Mouse (Mus musculus) kidney, embryonic 15.5 days (tissue): ENCODE results near the gene Acot8. TPM values are rescaled to one million over a fixed set of nuclear protein-coding genes. Genes with fewer than 3 reads are reported as not detected.

ENCODE experiments used
- ATAC-seq: fragments of 200-750 bp; cut with Nextera tagmentation; replicated peaks from 2 replicates; pipeline ENCODE4 v1.8.0; 2017; ENCODE audit warnings: moderate TSS enrichment; ENCODE audit not compliant: low FRiP score
- H3K27ac ChIP-seq: fragments of 300-500 bp; sonication (generic); 2 replicates; pipeline ENCODE4 v1.5.1; 2015; ENCODE audit warnings: mild to moderate bottlenecking, inconsistent platforms
- H3K27me3 ChIP-seq: fragments of 300-500 bp; sonication (generic); 2 replicates; pipeline ENCODE4 v1.6.1; 2015; ENCODE audit warnings: inconsistent platforms
- H3K36me3 ChIP-seq: fragments of 300-500 bp; sonication (generic); 2 replicates; pipeline ENCODE4 v1.6.1; 2015; ENCODE audit warnings: inconsistent platforms
- H3K4me1 ChIP-seq: fragments of 300-500 bp; sonication (generic); 2 replicates; pipeline ENCODE4 v1.6.1; 2015; ENCODE audit warnings: inconsistent platforms
- H3K4me2 ChIP-seq: fragments of 300-500 bp; sonication (generic); 2 replicates; pipeline ENCODE4 v1.6.1; 2015; ENCODE audit warnings: moderate library complexity, mild to moderate bottlenecking, inconsistent platforms
- H3K4me3 ChIP-seq: fragments of 300-500 bp; sonication (generic); replicated peaks from 2 replicates; pipeline ENCODE4 v1.5.1; 2015; ENCODE audit warnings: mild to moderate bottlenecking, inconsistent platforms
- H3K9ac ChIP-seq: fragments of 300-500 bp; sonication (generic); 2 replicates; pipeline ENCODE4 v1.6.1; 2015; ENCODE audit warnings: mild to moderate bottlenecking, inconsistent platforms
- H3K9me3 ChIP-seq: fragments of 300-500 bp; sonication (generic); replicated peaks from 2 replicates; pipeline ENCODE4 v1.6.1; 2016; ENCODE audit warnings: inconsistent platforms
- WGBS: fragments of 180-500 bp; shearing (Covaris S2); methylation state at CpG from one replicate; pipeline ENCODE4 v1.1.7; 2015; ENCODE audit warnings: mixed read lengths; 5-methylcytosine and 5-hydroxymethylcytosine counted together
- polyA plus RNA-seq: library from polyadenylated mRNA; unstranded; fragments of >200 nt; fragmentation: Nextera tagmentation; extraction: Ambion mirVana; gene quantifications from 2 replicates; pipeline ENCODE4 v1.2.1, GENCODE M21; 2015

Gene Acot8
- polyA plus RNA-seq, result 20.8 and 21.2 TPM in 2 replicates

DNA sequence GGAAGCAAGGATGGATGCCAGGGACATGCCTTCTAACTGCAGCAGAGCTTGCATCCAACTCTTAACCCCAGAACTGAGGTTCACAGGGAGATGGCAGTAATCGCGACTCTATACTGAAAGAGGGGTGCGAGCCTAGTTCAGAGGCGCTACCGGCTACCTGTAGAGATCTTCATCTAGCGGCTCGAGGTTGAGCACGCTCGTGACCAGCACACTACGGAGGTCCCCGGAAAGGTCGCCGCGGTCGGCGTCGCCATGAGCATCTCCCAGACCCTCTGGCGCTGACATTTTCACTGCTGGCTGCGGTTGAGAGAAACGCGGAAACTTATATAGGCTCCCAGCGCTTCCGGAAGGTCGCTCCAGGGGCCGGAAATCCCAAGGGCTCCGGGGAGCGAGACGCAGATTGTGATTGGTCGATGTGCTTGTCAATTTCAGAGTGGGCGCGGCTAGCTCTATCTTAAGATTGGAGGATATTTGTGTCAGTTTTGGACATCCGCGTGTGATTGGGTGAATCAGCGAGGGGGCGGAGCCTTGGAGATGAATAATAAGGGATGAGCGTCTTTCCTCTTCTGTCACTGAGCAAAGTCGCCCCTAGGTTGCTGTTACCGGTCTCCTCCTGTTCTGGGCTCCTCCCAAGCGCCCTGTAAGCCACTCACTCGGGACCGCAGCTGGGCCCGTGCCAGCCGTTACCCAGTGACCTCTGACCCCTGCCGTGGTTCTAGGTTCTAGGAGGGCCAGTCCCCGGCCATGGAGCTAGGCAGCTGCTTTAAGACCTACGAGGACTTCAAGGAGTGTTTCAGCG is at the start of gene Acot8, which contains the start of gene Zswim3:
Gene Acot8, minus strand, starts transcription at position 350 of the 799 bp plus-strand sequence.
Gene Zswim3, plus strand, starts transcription at position 566 of the 799 bp plus-strand sequence.
- under 1% methylated on average over 47 of the region's 47 CpGs for WGBS
- peak within 1 kb of the TSS; percentile 79 for H3K9ac ChIP-seq
- ATAC-seq, result peak; percentile 96
- H3K4me2 ChIP-seq, result peak within 1 kb of the TSS; percentile 89
- H3K27me3 ChIP-seq, result no peaks in the 10 kb centered on the region
- H3K4me1 ChIP-seq, result peaks cover 32% of the 10 kb centered on the region
- H3K27ac ChIP-seq, result peak within 1 kb of the TSS; percentile 91
- peaks cover 37% of the 10 kb centered on the region for H3K36me3 ChIP-seq
- H3K4me3 ChIP-seq, result peak within 1 kb of the TSS; percentile 93
- H3K9me3 ChIP-seq, result no peaks in the 10 kb centered on the region

GRCm38 (mm10) chr2:164850061-164850460 is 45.4 kb upstream of the Acot8 start:
- WGBS, result 45% methylated on average over 8 of the region's 8 CpGs
- no peak overlapping the region for H3K4me2 ChIP-seq
- H3K36me3 ChIP-seq, result 0 out of 2 replicates have a peak, but pooled peaks cover 3% of the 10 kb centered on the region
- no peak for ATAC-seq
- no peak overlapping the region for H3K9ac ChIP-seq
- H3K9me3 ChIP-seq, result no peaks in the 10 kb centered on the region
- no peak overlapping the region for H3K27ac ChIP-seq
- H3K4me3 ChIP-seq, result no peak overlapping the region
- H3K4me1 ChIP-seq, result peaks cover 4% of the 10 kb centered on the region; the same call in 1 of the 2 replicates
- peaks cover 10% of the 10 kb centered on the region; the same call in 1 of the 2 replicates for H3K27me3 ChIP-seq

- no peak overlapping the region for H3K4me3 ChIP-seq
- no peak overlapping the region for H3K9ac ChIP-seq
- WGBS, result 53% methylated on average over 3 of the region's 3 CpGs
- H3K9me3 ChIP-seq, result no peaks in the 10 kb centered on the region
- peaks cover 4% of the 10 kb centered on the region; the same call in 1 of the 2 replicates for H3K36me3 ChIP-seq
- no peak for ATAC-seq
- no peak overlapping the region for H3K27ac ChIP-seq
- no peaks in the 10 kb centered on the region for H3K4me1 ChIP-seq
- no peaks in the 10 kb centered on the region for H3K27me3 ChIP-seq
- no peak overlapping the region for H3K4me2 ChIP-seq
Observed at GRCm38 (mm10) chr2:164845782-164846181, 41.1 kb upstream of the Acot8 start.

- Histone ChIP-seq H3K9me3 (no peaks in the 10 kb centered on the region), H3K9ac (no peak overlapping the region), H3K4me2 (peak overlapping the region; percentile 90), H3K36me3 (peaks cover 47% of the 10 kb centered on the region), H3K4me3 (peak overlapping the region; percentile 71), H3K4me1 (peaks cover 25% of the 10 kb centered on the region), H3K27ac (no peak overlapping the region), H3K27me3 (no peaks in the 10 kb centered on the region)
- WGBS, result 89% methylated on average over 4 of the region's 4 CpGs
- no peak for ATAC-seq
Observed at GRCm38 (mm10) chr2:164835164-164835563, 30.5 kb upstream of the Acot8 start.

- Histone ChIP-seq H3K4me2 (peak overlapping the region; percentile 90), H3K4me3 (peak overlapping the region; percentile 71), H3K36me3 (peaks cover 41% of the 10 kb centered on the region), H3K9ac (peak overlapping the region; percentile 70), H3K4me1 (peaks cover 25% of the 10 kb centered on the region), H3K27me3 (no peaks in the 10 kb centered on the region), H3K27ac (no peak overlapping the region), H3K9me3 (no peaks in the 10 kb centered on the region)
- WGBS, result 35% methylated on average over 8 of the region's 8 CpGs
- ATAC-seq, result no peak
Observed at GRCm38 (mm10) chr2:164834531-164834930, 29.8 kb upstream of the Acot8 start.

GRCm38 (mm10) chr2:164833314-164833959 is 28.8 kb upstream of the Acot8 start, which contains the start of gene Neurl2:
Neurl2 (minus strand) TSS chr2:164833456.
- peak; percentile 75 for ATAC-seq
- peaks cover 39% of the 10 kb centered on the region for H3K36me3 ChIP-seq
- no peaks in the 10 kb centered on the region for H3K9me3 ChIP-seq
- peak within 1 kb of the TSS; percentile 84 for H3K27ac ChIP-seq
- peak within 1 kb of the TSS; percentile 90 for H3K4me2 ChIP-seq
- peak within 1 kb of the TSS; percentile 71 for H3K4me3 ChIP-seq
- WGBS, result under 1% methylated on average over 31 of the region's 31 CpGs
- H3K9ac ChIP-seq, result peak within 1 kb of the TSS; percentile 70
- no peaks in the 10 kb centered on the region for H3K27me3 ChIP-seq
- peaks cover 25% of the 10 kb centered on the region for H3K4me1 ChIP-seq

- Histone ChIP-seq H3K4me1 (peaks cover 25% of the 10 kb centered on the region), H3K4me2 (peak within 1 kb of the TSS; percentile 90), H3K9ac (peak within 1 kb of the TSS; percentile 70), H3K9me3 (no peaks in the 10 kb centered on the region), H3K27ac (peak within 1 kb of the TSS; percentile 84), H3K27me3 (no peaks in the 10 kb centered on the region), H3K36me3 (peaks cover 39% of the 10 kb centered on the region), H3K4me3 (peak within 1 kb of the TSS; percentile 71)
- peak; percentile 79 for ATAC-seq
- 1% methylated on average over 35 of the region's 35 CpGs for WGBS
Observed at GRCm38 (mm10) chr2:164832748-164833301, 28.1 kb upstream of the Acot8 start, which contains the start of gene Ctsa. Ctsa (plus strand) TSS chr2:164832873.

DNA sequence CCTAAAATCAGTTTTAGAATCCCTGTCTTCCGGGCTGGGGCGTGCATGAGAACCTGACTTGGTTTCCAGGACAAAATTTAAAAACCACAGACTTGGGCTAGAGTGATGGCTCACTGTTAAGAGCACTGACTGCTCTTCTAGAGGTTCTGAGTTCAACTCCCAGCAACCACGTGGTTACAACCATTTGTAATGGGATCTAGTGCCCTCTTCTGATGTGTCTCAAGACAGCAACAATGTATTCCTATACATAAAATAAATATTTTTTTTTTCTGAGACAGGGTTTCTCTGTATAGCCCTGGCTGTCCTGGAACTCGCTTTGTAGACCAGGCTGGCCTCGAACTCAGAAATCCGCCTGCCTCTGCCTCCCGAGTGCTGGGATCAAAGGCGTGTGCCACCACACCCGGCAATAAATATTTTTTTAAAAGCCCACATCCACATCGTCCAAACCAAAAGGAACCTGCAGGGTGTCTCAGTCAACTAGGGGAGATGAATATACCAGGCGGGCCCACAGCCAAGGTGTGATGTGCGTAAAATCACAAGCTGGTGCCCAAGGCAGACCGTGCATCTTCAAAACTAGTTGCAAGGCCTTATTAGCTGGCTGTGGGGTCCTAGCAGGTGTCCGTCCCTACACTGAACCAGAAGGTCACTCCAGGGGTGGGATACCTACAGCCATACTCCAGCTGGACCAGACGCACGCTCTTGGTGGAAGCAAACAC is 27.5 kb upstream of the Acot8 start:
- Histone ChIP-seq H3K27ac (peak overlapping the region; percentile 84), H3K27me3 (no peaks in the 10 kb centered on the region), H3K4me3 (peak overlapping the region; percentile 71), H3K36me3 (peaks cover 41% of the 10 kb centered on the region), H3K4me1 (peaks cover 25% of the 10 kb centered on the region), H3K9ac (peak overlapping the region; percentile 70; the same call in 1 of the 2 replicates), H3K9me3 (no peaks in the 10 kb centered on the region), H3K4me2 (peak overlapping the region; percentile 90)
- ATAC-seq, result no peak
- WGBS, result 57% methylated on average over 16 of the region's 16 CpGs

- H3K27me3 ChIP-seq, result no peaks in the 10 kb centered on the region
- H3K27ac ChIP-seq, result no peak overlapping the region
- peaks cover 25% of the 10 kb centered on the region for H3K4me1 ChIP-seq
- no peak overlapping the region for H3K4me2 ChIP-seq
- no peaks in the 10 kb centered on the region for H3K9me3 ChIP-seq
- no peak overlapping the region for H3K9ac ChIP-seq
- H3K4me3 ChIP-seq, result no peak overlapping the region
- H3K36me3 ChIP-seq, result peaks cover 42% of the 10 kb centered on the region
- no peak for ATAC-seq
- WGBS, result 68% methylated on average over 10 of the region's 10 CpGs
Observed at GRCm38 (mm10) chr2:164831029-164831428, 26.3 kb upstream of the Acot8 start.

GRCm38 (mm10) chr2:164829090-164829489 is 24.4 kb upstream of the Acot8 start:
- H3K9ac ChIP-seq, result no peak overlapping the region
- H3K36me3 ChIP-seq, result peaks cover 48% of the 10 kb centered on the region
- H3K4me3 ChIP-seq, result no peak overlapping the region
- peaks cover 12% of the 10 kb centered on the region for H3K4me1 ChIP-seq
- H3K27me3 ChIP-seq, result no peaks in the 10 kb centered on the region
- H3K9me3 ChIP-seq, result no peaks in the 10 kb centered on the region
- no peak overlapping the region for H3K4me2 ChIP-seq
- no peak overlapping the region for H3K27ac ChIP-seq
- no peak for ATAC-seq
- 86% methylated on average over 1 of the region's 1 CpGs for WGBS

GRCm38 (mm10) chr2:164828437-164828836 is 23.8 kb upstream of the Acot8 start, which contains the start of gene Spata25:
Spata25 (minus strand) TSS chr2:164828537.
- no peak within 1 kb of the TSS for H3K4me3 ChIP-seq
- H3K9me3 ChIP-seq, result no peaks in the 10 kb centered on the region
- H3K4me1 ChIP-seq, result peaks cover 18% of the 10 kb centered on the region
- peaks cover 48% of the 10 kb centered on the region for H3K36me3 ChIP-seq
- no peak within 1 kb of the TSS for H3K27ac ChIP-seq
- 92% methylated on average over 6 of the region's 6 CpGs for WGBS
- no peak for ATAC-seq
- no peaks in the 10 kb centered on the region for H3K27me3 ChIP-seq
- H3K9ac ChIP-seq, result no peak within 1 kb of the TSS
- H3K4me2 ChIP-seq, result no peak within 1 kb of the TSS
